Mouse (Mus musculus) adrenal gland, postnatal 14 days (tissue): Measurements from ENCODE around the gene Shf. TPM values are rescaled to one million over a fixed set of nuclear protein-coding genes. Genes with fewer than 3 reads are reported as not detected.
A peak's percentile ranks its signal among the peaks of the same experiment; 100 is the strongest.

Experiments used
- DNase-seq: peaks from one replicate; pipeline ENCODE4 v3.0.0; 2021; ENCODE audit warnings: mixed read lengths
- total RNA-seq: library from RNA; stranded (reverse); gene quantifications from 2 replicates; pipeline ENCODE4 v1.2.3, GENCODE M21; 2021

Shf gene
- total RNA-seq, 1 experiment from 2014 or later = 11.7 TPM

DNA sequence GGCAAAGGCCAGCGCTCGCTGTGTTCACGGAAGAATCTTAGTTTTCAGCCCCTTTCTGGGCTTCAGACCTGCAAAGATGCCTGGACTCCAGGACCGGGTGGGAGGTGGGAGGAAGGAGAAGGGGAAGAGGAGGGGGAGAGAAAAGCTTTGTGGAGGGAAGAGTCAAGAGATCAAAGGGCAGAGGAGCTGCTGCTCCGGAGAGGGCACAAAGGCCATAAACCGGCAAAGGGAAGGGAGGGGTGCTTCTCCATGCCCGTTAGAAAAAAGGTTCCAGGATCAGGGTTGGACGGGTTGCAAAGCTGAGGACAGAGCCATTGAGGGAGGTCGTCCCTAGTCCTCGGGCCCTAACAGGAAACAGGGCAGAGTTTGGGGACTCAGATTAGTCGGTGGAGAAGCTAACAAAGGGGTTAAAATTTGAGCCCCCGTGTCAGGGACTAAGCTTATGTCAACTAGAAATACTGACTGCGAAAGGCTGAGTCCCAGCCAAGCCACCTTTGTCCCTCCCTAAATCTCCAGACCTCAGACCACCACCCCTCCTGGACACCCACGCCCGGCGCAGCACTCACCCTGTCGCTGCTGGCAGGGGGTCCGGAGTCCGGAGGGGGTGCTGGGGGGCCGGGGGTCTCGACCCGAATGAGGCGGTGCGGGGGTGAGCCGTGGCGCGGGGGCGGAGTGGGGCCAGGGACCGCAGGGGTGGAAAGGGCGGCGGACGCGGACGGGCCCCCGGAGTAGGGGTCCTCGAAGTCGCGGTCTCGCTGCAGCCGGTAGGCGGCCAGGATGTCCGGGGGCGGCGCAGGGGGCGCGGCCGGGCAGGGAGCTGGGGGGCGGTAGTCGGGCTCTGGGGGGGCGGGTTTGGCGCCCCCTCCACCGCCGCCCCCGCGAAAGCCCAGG, 636 bp downstream of the Shf start:
- DNase-seq = no peak

DNA sequence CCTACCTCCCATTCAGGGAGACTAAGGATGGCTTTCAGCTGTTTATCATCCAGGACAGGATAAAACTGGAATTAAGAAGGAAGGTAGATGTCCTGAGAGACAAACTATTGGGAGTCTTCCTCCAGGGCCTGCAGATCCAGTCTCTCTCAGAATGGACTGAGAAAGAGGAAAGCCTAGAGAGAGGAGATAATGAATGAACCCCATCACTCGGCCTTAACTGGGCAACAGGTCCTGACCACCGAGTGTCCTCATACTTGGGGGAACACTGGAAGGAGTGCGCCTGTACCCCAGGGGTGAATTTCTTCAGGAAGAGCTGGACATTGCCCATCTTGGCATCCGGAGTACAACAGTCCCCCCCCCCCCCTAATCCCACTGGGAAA, 1.3 kb downstream of the Shf start:
- DNase-seq = no peak

DNA sequence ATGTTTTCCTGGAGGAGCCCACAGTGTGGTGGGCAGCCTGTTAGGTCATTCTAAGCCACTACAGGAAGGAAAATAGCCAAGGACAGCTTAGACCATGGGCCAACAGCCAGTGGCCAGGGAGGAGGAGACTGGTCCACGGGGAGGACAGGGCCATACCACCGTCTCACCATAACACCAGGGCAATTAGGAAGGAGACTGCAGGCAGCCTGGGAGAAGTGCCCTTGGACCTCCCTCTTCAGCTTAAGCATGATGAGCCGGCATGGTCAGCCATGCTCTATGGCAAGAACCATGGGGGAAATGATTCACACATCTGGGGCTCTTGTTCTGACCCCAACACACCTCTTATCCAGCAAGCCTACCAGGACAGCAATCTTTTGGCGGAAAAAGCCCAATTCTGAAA, 1.8 kb downstream of the Shf start:
- no peak for DNase-seq

DNA sequence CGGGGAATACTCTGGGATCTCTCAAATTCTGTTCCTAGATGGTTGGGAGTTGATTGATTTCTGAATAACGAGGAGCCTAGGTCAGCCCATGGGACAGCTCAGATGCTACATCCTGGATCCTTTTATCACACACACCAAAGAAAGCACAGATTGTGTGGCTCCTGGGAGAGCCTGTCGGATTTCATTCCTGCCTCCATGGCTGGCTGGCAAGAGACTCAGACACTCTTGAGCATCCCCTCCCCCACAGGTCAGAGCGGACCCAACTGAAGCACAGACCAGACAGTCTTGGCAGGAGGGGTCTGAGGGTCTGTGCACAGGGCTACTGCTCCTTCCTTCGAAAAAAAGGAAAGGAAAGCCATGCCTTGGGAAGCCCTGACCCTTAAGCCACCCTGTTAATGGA, 2.3 kb downstream of the Shf start:
- DNase-seq = no peak

DNA sequence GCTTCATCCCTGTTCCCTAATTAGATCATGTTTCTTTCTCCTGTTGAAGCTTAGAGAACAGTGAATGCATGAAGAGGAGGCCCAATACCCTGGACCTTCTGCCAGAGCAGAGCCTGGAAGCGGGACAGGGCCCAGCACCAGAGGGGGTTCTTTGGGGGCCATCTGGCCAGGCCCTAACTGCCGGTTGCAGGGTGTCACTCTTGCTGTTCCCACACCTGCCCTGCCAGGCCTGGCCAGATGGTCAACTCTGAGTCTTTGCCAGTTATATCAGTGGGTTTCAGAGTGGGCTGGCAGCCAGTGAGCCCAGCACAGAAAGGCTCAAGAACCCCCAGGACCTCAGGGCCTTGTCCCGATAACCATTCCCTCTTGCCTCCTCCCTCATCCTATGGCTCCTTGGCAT, 2.9 kb downstream of the Shf start:
- DNase-seq = no peak

DNA sequence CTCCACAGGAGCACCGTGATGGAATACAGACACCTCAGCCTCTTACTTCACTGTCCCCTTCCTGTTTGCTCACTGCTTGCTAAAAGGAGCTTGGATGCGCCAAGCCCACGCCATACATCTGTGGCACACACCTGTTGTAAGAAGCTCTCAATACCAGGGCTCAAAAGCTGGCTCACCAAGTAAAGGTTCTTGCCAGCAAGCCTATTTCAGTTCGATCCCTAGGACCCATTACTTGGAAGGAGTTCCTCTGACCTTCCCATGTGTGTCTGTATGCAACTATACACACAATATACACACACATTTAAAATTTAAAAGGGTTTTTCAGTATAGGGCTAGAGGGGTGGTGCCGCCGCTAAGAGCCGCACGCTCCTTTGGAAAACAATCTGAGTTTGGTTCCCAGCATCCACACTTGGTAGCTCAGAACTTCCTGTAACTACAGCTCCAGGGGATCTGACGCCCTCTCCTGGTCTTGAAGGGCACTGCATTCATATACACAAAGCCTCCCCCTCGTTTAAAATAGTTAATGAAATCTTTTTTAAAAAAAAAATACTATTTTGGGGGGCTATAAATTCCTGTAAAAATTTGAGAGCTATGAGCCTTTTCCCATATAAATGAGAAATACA, 3.6 kb downstream of the Shf start:
- DNase-seq = no peak

DNA sequence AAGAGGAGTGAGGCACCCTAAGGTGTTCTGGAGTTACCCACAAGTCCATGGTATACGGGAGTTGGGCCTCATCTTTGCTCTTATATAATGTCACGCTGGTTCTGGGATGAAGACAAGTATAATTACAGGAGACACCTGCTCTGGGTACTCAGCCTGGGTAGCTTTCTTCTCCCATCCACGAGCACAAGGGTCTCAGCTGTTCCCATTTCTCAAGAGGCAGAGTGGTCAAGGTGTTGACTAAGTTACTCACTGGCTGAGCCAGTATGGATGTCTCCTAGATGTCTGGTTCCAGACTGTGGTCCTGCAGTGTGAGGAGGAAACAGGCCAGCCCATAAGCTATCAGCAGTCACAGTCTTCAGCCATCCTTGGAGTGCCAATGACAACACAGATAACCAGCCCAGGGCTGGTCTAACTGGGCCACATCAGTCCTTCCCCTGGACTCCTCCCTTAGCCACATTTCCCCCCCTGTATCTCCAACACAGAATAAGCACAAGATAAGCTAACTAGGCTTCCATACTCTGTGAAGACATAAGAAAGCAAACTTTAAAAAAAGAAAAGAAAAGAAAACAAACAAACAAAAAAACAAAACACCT, 4.5 kb downstream of the Shf start:
- no peak for DNase-seq

DNA sequence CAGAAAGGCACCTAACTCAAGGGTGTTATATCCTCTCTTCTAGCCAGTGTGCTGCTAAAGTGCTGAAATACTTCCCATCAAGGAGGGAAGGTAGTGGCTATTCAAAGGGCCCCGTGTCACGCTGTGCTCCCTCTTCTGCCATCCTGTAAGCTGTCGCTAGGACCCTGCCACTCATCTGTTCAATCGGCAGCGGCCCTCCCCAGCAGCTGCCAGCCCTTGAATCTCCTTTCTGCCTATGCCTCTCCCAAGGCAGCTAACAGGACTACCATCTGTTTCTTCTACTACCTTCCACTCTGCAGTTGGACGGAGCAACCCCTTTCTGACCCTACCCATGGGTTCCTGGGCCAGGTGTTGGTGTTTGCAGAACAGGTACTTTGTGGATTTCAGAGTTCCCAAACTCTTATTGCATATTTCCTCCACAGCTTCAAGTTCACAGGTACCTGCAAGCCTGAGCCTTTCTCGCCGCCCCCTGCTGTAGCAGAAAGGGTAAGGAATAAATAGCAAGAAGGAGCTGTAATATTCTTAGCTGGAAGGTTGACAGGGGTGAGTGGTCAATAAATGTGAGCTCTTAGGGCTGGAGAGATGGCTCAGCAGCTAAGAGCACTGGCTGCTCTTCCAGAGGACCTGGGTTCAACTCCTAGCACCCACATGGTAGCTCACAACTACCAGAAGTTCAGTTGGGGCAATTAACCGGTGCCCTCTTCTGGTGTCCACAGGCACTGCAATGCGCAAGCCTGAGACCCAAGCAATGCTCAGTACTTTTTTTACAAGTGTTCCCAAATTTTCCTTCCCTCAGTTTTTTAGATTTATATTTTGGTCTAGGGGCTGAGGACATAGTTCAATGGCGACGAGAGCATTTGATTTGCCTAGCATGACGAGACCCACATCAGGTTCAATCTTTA, 6.1 kb downstream of the Shf start:
- DNase-seq = no peak

DNA sequence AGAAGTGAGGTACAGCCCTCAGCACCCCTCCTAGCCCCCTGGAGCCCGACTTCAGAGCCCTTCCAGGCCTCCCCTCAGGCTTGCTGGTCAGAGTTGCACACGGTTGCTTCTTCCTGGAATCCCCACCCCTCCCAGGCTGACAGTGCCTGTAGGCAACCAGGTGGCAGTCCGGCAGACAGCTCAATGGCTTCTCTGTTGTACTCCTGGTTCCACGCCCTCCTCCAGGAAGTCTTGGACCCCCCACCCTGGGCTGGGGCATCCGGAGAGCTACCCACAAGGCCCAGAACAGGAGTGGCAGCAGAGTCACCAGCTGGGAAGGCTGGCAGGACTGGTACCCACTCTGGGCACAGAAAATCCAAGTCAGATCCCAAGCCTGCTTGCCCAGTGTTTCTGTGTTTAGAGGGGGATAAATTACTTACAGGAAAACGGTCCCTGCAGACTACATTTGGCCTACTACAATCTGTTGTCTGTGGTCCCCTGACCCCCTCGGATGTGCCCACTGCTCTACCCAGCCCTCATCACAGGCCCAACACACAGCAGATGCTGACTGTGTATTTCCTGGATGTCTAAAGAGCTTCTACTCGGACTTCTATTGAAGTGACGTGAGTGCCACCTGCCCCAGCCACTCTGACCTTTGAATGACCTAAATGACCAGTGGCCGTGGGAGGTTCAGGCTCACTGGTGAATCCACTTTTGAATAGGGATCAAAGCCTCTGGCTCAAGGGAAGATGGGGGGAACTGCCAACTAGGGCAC, 6.9 kb downstream of the Shf start:
- no peak for DNase-seq

DNA sequence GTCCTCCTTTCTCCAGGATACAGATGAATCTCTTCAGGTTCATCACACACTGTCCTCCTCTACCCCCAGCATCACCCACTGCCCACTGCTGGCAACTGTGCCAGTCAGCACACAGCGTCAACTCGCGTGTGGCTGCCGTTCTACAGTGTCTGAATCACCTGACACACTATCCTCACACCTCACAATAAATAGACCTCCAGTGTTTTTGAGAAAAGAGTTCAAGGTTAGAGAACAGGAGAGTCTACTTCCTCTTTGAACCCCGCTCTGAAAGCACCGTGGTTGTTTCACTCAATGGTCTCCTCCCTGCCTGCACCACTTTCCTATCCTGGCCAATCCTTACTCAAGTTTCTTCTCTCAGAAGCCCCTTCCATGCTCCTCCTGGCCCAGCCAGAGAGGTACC, 7.8 kb downstream of the Shf start:
- DNase-seq = no peak

DNA sequence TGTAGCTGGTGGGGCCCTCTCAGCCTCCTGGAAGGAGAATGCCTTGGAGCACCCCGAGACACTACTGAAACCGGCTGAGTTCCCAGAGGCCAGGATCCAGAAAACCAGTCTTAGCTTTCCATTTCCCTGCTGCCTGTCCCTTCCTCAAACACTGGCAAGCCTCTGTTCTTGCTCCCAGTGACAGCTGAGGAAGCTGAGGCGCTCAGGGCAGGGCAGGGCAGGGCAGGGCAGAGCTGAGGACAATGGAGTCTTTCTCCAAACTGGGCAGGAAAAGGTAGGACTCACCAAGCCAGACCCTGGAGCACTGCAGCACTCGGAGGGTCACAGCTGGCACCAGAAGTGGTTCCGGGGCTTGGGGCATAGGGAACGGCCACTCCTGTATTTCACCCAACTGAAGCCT, 8.7 kb downstream of the Shf start:
- no peak for DNase-seq

DNA sequence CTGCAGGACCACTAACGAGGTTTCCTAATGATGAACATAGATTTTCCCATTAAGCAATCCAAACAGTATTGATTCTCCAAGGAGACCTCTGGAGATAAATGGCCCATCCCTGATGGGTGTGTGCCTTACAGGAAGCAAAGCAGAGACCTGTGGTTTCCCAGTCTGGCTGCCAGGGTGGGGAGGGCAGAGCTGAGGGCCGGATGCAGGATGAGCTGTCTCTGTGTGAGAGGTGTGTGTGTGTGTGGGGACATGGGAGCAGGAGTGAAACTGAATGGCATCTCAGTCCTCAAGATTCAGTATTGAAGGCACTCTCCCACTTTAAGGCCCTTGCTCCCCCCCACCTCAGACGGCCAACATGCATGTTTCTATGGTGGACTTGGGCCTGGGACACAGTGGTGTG, 12.8 kb downstream of the Shf start:
- no peak for DNase-seq

DNA sequence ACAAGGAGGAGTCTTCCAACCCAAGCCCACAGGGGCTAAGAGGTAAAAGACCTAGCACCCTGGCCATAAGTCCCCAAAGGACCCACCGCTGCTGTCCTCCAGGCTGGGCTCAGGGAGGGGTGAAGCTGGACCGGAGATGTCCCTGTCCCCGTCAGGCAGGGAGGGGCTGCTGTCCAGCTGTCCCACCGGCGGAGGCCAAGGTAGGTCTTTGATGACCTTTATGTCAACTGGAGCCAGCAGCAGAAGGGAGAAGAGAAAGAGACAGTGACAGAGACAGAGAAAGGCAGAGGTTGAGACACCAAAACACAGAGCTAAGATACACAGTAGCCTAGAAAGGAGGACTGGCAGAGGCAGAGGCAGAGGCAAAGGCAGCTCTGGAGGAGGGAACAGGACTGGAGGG, 13.6 kb downstream of the Shf start:
- no peak for DNase-seq

DNA sequence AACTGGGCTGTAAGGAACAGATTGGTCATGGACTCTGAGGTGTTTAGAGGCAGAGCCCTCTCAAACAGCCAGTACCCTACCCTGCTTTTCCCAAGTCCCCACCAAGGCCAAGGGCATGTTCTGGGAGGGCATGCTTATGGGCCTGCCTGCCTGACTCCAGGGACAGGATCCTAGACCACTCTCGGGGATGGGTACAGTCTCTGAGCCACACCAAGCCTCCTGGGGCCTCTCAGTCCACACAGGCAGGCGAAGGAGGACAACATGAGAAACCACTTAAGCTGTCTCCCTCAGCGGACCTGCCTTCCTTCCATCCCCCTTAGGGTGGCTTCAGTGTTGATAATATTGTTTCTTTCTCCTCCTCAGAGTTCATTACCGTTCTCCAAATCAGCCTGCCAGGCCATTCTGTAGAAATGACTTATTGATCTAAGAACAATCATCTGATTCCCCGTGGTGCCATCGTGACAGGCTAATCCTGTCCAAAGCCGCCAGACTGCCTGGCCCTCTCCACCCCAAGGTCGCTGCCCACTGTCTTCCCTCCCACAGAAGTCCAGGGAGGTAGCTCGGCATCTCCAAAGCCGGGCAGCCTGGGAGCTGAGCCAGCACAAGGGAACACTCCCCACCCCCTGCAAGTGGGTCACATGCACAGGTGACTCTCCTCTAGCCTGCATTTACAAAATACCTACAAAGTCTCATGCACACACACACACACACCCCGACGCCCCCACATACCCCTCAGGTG, 14.6 kb downstream of the Shf start:
- DNase-seq = peak; percentile 57

DNA sequence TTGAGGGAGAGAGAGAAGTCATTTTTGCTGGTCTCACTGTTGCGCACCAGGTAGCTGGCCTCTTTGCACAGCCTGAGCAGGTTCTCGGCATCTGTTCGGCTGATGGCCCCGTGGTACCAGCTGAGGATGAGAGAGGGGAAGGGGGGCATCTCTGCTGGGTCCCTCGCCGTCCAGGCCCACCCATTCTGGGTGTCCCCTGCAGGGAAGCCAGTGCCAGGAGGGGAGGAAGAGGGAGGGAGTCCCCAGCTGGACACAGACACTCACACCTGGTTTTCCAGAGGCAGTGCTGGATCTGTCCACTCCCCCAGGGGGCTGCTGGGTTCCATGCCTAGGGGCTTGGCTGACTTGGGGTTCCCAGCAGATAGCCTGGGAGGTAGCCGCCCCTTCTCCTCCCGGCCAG, 15.2 kb downstream of the Shf start:
- DNase-seq = no peak

DNA sequence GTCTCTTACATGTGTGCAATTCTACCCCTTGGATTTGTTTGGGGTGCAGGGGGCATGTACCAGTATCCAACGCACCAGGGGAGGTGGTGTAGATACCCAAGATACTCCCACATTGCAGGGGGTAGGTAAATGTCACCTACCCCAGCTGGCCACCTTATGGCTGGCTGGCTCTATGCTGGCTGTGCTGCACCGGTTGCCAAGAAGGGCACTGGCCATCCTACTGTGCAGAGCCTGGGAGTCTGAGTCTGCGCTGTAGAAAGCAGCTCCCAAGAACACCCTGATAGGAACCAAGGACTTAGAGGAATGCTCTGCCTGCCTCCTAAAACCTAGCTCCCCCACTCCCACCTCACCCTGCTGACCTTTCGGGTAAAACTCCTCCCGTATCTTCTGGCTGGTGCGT, 16.0 kb downstream of the Shf start:
- no peak for DNase-seq

DNA sequence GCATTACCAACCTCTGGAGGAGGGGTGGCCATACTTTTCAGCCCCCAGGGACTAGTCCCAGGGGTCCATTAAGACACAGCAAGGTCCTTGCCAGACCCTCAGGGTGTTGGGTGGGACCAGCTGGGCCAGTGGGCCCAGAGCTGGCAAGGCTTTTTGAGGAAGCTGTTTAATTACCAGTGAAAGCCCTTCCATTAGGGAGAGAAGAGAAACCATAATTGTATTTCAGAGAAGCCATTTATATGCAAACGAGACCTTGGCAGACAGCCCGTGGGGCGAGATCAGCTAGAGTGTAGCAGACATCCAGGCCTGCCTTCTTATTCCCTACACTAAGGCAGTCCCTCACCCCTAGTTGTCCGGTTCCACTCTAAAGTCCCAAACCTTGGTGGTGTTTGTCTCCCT, 17.0 kb downstream of the Shf start:
- peak; percentile 65 for DNase-seq

DNA sequence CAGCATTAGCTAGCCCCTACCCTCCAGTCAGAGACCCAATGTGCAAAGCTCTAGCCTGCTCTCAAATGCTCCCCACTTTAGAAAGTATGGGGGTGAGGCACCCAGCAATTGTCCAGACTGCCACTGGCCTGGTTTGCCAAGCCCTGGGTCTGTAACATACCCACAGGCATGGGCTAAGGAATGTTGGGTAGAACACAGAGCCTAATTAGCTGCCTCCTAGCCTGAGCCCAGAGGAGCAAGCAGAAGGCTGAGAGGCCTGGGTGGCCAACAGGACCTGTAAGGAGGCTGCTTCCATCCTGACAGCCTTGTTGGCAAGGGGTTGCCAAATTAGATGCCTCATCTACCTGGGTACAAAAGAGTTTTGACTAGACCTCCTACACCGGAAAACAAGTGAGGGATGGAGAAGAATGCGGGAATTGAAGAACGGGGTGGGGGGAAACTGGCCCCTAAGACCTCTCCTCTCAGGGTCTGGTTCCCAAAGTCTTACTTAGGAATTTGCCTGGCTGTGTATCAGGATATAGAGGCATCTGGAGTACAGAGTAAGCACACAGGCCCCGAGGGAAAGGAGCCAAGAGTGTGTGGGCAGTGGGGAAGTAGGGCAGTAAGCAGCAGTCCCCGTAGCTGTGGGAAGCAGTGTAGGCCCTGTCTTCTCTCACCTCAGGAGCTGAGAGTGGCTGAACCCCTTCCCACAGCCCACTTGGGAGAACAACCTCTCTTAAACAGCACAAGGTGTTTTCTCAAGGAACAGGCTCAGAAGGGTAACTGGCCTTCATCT, 17.6 kb downstream of the Shf start:
- no peak for DNase-seq

DNA sequence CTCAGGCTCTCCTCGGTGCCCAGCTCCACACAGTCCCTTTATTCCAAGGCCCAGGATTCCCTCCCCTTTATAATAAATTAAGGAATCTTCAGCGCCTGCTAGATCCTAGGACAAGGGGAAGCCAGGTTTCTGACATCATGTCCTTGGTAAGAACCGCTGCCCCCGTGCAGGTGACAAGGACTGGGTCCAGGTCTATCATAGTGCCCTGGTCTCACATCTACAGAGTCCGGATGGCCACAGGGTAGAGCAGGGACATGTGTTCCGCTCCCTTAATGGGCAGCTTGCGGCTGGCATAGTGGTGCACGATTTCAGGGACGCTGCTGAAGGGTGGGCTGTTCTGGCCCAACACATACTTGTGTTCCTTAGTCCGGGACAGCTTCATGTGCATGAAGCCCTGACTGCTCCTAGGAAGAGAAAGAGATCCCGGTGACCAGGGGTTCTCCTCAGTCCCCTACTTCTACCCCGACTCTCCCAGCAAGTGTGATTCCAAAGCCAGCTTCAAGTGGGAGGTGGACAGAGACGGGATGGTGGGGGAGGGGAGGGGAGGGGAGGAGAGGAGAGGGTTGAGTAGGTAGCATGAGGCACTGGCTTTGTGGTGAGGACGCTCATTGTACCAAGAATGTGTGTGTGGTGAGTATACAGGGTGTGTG, 19.7 kb downstream of the Shf start:
- peak; percentile 42 for DNase-seq
